Mouse (Mus musculus) NIH3T3 (cell line): ENCODE results near the gene Prickle2.

Experiments used
- DNase-seq: peaks from one replicate; pipeline ENCODE4 v3.0.0-alpha.2; 2012; ENCODE audit warnings: low read depth

The Prickle2 gene

GRCm38 (mm10) chr6:92518438-92518968 is 187.5 kb downstream of the Prickle2 start:
- DNase-seq = no peak

- DNase-seq = peak; percentile 63
Measured at GRCm38 (mm10) chr6:92517002-92517401, 189.0 kb downstream of the Prickle2 start.

- DNase-seq = peak; percentile 29
Measured at GRCm38 (mm10) chr6:92512001-92512400, 194.0 kb downstream of the Prickle2 start.

- no peak for DNase-seq
Measured at GRCm38 (mm10) chr6:92509712-92510111, 196.2 kb downstream of the Prickle2 start.

GRCm38 (mm10) chr6:92506276-92506675 is 199.7 kb downstream of the Prickle2 start:
- DNase-seq = no peak

- no peak for DNase-seq
Measured at GRCm38 (mm10) chr6:92499449-92499848, 206.5 kb downstream of the Prickle2 start.

- no peak for DNase-seq
Measured at GRCm38 (mm10) chr6:92498574-92498973, 207.4 kb downstream of the Prickle2 start.

GRCm38 (mm10) chr6:92497279-92497678 is 208.7 kb downstream of the Prickle2 start:
- no peak for DNase-seq

- DNase-seq = no peak
Measured at GRCm38 (mm10) chr6:92495500-92495899, 210.5 kb downstream of the Prickle2 start.

- no peak for DNase-seq
Measured at GRCm38 (mm10) chr6:92481690-92481956, 224.3 kb downstream of the Prickle2 start.

GRCm38 (mm10) chr6:92480941-92481689 is 224.8 kb downstream of the Prickle2 start:
- peak; percentile 80 for DNase-seq

GRCm38 (mm10) chr6:92478612-92479011 is 227.3 kb downstream of the Prickle2 start:
- no peak for DNase-seq

GRCm38 (mm10) chr6:92477621-92478020 is 228.3 kb downstream of the Prickle2 start:
- DNase-seq = peak; percentile 43

GRCm38 (mm10) chr6:92469456-92469855 is 236.5 kb downstream of the Prickle2 start:
- DNase-seq = no peak

GRCm38 (mm10) chr6:92468892-92469291 is 237.1 kb downstream of the Prickle2 start:
- peak; percentile 55 for DNase-seq

GRCm38 (mm10) chr6:92468383-92468791 is 237.6 kb downstream of the Prickle2 start:
- DNase-seq = peak; percentile 58

- DNase-seq = no peak
Measured at GRCm38 (mm10) chr6:92467343-92467742, 238.6 kb downstream of the Prickle2 start.

- no peak for DNase-seq
Measured at GRCm38 (mm10) chr6:92465666-92466065, 240.3 kb downstream of the Prickle2 start.

- no peak for DNase-seq
Measured at GRCm38 (mm10) chr6:92464781-92465337, 241.1 kb downstream of the Prickle2 start.

- peak; percentile 84 for DNase-seq
Measured at GRCm38 (mm10) chr6:92463768-92464167, 242.2 kb downstream of the Prickle2 start.

- DNase-seq = peak; percentile 49
Measured at GRCm38 (mm10) chr6:92460750-92461149, 245.2 kb downstream of the Prickle2 start.

- DNase-seq = peak; percentile 66
Measured at GRCm38 (mm10) chr6:92458026-92458425, 247.9 kb downstream of the Prickle2 start.

- peak; percentile 70 for DNase-seq
Measured at GRCm38 (mm10) chr6:92451421-92451820, 254.5 kb downstream of the Prickle2 start.

GRCm38 (mm10) chr6:92449956-92450355 is 256.0 kb downstream of the Prickle2 start:
- DNase-seq = peak; percentile 57
